Mouse (Mus musculus) testis, adult 10 weeks (tissue): ENCODE results near the gene 9430097D07Rik. TPM values are rescaled to one million over a fixed set of nuclear protein-coding genes. Genes with fewer than 3 reads are reported as not detected.

ENCODE experiments used
- polyA plus RNA-seq: library from polyadenylated mRNA; stranded (reverse); fragments of 350-450 nt; fragmentation: Illumina TruSeq; extraction: RNeasy Lipid Tissue Mini Kit (QIAGEN cat#74804); gene quantifications from one replicate; pipeline ENCODE4 v1.2.3, GENCODE M21; 2014; ENCODE audit warnings: low read depth, low replicate concordance

Gene 9430097D07Rik
- polyA plus RNA-seq, result 1.1 TPM

GRCm38 (mm10) chr2:32575586-32576160 lies at the start of gene 9430097D07Rik:
9430097D07Rik (minus strand) TSS chr2:32575684.

GRCm38 (mm10) chr2:32621517-32621859 lies 46.0 kb upstream of the 9430097D07Rik start, which contains the start of gene Ak1:
Ak1 (plus strand) TSS chr2:32621758.

GRCm38 (mm10) chr2:32599409-32599808 lies 23.9 kb upstream of the 9430097D07Rik start, which contains the start of gene St6galnac6:
St6galnac6 (plus strand) TSS chr2:32599709.

GRCm38 (mm10) chr2:32586871-32587351 lies 11.4 kb upstream of the 9430097D07Rik start, which contains the start of gene St6galnac4:
St6galnac4 (plus strand) TSS chr2:32587095.

GRCm38 (mm10) chr2:32574497-32574896 lies 987 bp downstream of the 9430097D07Rik start, which contains the start of gene Pip5kl1:
Pip5kl1 (plus strand) TSS chr2:32574797.

GRCm38 (mm10) chr2:32570698-32571494 lies 4.6 kb downstream of the 9430097D07Rik start, which contains the start of gene Dpm2:
Dpm2 (plus strand) TSS chr2:32570858.

GRCm38 (mm10) chr2:32534733-32535471 lies 40.6 kb downstream of the 9430097D07Rik start, which contains the start of gene Fam102a:
Fam102a (plus strand) TSS chr2:32535332.

Other genes starting within 250 kb of the 9430097D07Rik start
- 10.9 TPM for gene Ciz1, start 223.4 kb downstream of the 9430097D07Rik start, polyA plus RNA-seq
- gene Dnm1, start 222.3 kb downstream of the 9430097D07Rik start, polyA plus RNA-seq, result 1.6 TPM
- 1.8 TPM for gene 1110008P14Rik, start 193.7 kb downstream of the 9430097D07Rik start, polyA plus RNA-seq
- 142 TPM for gene Lcn2, start 187.4 kb downstream of the 9430097D07Rik start, polyA plus RNA-seq
- 0.81 TPM for gene Ptges2, start 179.8 kb downstream of the 9430097D07Rik start, polyA plus RNA-seq
- gene Naif1, start 125.2 kb downstream of the 9430097D07Rik start, polyA plus RNA-seq, result 8.7 TPM
- 7.1 TPM for gene Slc25a25, start 124.2 kb downstream of the 9430097D07Rik start, polyA plus RNA-seq
- 6.6 TPM for gene Fam102a, start 40.4 kb downstream of the 9430097D07Rik start, polyA plus RNA-seq
- 4.2 TPM for gene Dpm2, start 4.8 kb downstream of the 9430097D07Rik start, polyA plus RNA-seq
- gene Pip5kl1, start 887 bp downstream of the 9430097D07Rik start, polyA plus RNA-seq, result 0.97 TPM
- gene St6galnac4, start 11.4 kb upstream of the 9430097D07Rik start, polyA plus RNA-seq, result 0.25 TPM
- 2.9 TPM for gene St6galnac6, start 24.0 kb upstream of the 9430097D07Rik start, polyA plus RNA-seq
- gene Ak1, start 46.1 kb upstream of the 9430097D07Rik start, polyA plus RNA-seq, result 16.6 TPM
- gene Eng, start 70.9 kb upstream of the 9430097D07Rik start, polyA plus RNA-seq, result 0.27 TPM
- 1.3 TPM for gene Fpgs, start 128.5 kb upstream of the 9430097D07Rik start, polyA plus RNA-seq
- 35.7 TPM for gene Cdk9, start 137.4 kb upstream of the 9430097D07Rik start, polyA plus RNA-seq
- gene Sh2d3c, start 145.4 kb upstream of the 9430097D07Rik start, polyA plus RNA-seq, result not detected
- not detected for gene 6330409D20Rik, start 165.3 kb upstream of the 9430097D07Rik start, polyA plus RNA-seq
- 0.64 TPM for gene Tor2a, start 181.6 kb upstream of the 9430097D07Rik start, polyA plus RNA-seq
- 21.5 TPM for gene Ttc16, start 199.9 kb upstream of the 9430097D07Rik start, polyA plus RNA-seq
- 2.6 TPM for gene Ptrh1, start 200.1 kb upstream of the 9430097D07Rik start, polyA plus RNA-seq
- gene Cfap157, start 208.7 kb upstream of the 9430097D07Rik start, polyA plus RNA-seq, result 11.1 TPM